Mouse (Mus musculus) mouse embryonic stem cell (cell line): Measurements from ENCODE around the gene Oser1.
"Not testable (repeated sequence)": the region's sequence is repeated elsewhere in the genome, so short reads cannot be mapped to it uniquely, and the experiment has no call there.

Experiments used
- in situ Hi-C, 2 experiments: fragments of 300-500 bp; cut with MboI; formaldehyde crosslinking; loops; 1 replicate in 1 of 2; 3 replicates in 1 of 2; pipeline ENCODE4 v1.14.3; 2019 to 2020; ENCODE audit warnings: low sequenced_read_pairs in 2 of 2, low pct_unique_long_range_greater_than_20kb in 1 of 2, mixed read lengths in 1 of 2; ENCODE audit not compliant: unreplicated experiment in 1 of 2

Oser1 gene

DNA sequence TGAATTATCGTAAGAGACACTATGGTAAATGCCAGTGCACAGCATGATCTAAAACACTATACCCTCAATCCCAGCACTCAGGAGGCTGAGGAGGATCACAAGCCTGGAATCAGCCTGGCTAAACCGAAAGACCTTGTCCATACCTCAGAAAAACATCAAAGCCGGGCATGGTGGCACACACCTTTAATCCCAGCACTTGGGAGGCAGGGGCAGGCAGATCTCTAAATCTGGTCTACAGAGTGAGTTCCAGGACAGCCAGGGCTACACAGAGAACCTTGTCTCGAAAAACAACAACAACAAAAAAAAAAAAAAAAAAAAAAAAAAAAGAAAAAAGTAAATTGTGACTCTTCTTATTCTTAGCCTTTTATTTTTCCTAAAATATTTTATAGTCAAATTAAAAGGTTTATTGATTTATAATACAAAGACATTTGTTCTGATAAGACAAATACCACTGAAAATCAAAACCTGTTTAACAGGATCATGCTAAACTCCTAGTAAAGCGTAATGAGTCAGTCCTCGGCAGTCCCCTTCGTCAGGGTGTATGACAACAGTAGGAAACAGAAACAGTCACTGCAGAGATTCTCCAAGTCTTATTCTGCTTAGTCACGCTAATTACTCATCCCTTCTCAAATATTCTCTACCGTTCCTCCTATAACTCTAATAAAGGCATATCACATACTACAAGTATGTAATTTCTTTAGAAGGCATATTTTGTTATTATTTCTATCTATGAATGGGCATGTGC is 11.5 kb downstream of the Oser1 start:
- in situ Hi-C loops = no loop called here

DNA sequence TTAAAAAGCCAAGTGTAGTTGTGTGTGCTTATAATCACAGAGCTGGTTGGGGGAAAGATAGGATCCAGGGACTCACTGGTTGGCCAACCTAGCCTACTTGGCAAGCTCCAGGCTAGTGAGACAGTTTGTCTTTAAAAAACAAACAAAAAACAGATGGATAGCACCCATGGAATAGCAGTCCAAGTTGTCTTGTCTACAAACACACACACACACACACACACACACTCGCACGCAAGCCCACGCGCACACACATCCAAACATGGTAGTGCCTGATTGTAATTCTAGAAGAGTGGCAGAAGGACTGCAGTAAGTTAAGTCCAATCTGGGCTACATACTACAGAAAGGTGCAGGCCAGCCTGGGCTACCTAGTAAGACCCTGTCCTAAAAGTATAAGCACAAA is 12.1 kb downstream of the Oser1 start:
- in situ Hi-C loops = no loop called here

- in situ Hi-C loops = no loop called here
Observed at GRCm38 (mm10) chr2:163411840-163412239, 12.7 kb downstream of the Oser1 start.

DNA sequence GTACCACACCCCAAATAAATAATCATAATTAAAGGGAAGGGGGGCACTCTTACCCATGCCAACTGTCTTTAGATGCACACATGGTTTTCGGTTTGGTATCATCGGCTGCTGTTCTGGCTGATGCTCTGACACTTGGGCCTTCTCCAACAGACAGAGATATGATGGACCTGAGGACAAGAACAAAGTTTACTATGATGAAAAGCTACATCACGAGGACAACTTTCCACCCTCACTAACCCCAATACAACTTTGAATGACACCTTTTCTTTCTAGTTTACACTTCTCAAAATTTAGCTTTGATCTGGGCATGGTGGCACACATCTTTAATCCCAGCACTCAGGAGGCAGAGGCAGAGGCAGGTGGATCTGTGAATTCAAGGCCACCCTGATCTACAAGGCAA is 13.2 kb downstream of the Oser1 start:
- in situ Hi-C loops = not testable (repeated sequence)

DNA sequence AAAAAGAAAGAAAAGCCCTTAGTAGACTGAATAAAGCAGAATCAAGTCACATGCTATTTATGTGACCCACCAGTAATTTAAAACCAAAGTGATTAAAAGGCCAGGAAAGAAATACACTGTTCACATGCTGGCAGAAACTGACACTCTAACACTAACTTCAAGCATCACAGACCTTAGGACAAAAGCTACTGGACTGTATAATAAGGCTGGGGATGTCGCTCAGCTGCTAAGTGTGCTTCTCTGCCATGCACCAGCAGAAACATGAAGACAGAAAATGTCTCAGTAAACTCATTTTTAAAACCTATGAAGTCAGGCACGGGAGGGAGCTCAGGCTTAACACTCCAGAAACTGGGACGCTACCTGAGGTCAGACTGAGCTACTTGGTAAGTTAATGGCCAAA is 14.3 kb downstream of the Oser1 start:
- in situ Hi-C loops = no loop called here

GRCm38 (mm10) chr2:163404037-163404815 is 20.3 kb downstream of the Oser1 start:
- in situ Hi-C loops = loop anchor here in 1 of 2 experiments (5.0 kb wide), 1 partner anchor 62 kb away; no protein-coding TSS in a partner anchor

DNA sequence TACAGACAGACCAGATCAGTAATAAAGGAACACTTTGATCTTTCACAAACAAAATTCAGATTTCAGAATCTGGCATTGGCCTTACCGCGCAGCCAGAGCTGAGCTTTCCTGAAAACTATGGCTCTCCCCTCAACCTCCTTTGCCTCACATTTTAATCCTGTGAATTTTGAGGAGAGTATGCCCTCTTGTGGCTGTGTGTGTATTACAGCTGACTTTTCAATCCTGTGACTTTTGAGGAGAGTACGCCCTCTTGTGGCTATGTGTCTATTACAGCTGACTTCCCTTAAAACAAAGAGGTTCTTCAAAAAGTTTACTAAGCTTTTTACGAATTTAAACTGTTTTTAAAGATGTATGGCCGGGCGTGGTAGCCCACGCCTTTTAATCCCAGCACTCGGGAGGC is 23.3 kb downstream of the Oser1 start:
- in situ Hi-C loops = loop anchor here in 1 of 2 experiments (5.0 kb wide), 1 partner anchor 59 kb away; no protein-coding TSS in a partner anchor

DNA sequence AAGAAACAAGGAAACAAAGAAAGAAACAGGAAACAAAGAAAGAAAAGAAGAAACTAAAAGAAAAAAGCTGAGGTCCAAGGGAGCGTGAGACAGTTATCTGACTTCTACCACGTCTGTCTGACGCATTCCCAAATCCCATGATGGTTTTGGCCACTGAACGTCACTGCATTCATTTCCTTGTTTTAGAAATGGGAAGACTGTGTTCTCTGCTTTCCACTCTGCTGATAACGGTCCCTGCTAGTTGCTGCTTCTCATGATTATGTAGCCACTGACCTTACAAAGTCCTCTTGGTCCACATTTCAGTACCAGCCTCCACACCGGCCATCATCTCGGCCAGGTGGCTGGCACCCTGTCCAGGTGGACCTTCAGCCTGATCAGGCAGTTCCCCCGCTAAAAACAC is 25.3 kb downstream of the Oser1 start:
- in situ Hi-C loops = loop anchor here in 1 of 2 experiments (5.0 kb wide), 1 partner anchor 57 kb away; no protein-coding TSS in a partner anchor

DNA sequence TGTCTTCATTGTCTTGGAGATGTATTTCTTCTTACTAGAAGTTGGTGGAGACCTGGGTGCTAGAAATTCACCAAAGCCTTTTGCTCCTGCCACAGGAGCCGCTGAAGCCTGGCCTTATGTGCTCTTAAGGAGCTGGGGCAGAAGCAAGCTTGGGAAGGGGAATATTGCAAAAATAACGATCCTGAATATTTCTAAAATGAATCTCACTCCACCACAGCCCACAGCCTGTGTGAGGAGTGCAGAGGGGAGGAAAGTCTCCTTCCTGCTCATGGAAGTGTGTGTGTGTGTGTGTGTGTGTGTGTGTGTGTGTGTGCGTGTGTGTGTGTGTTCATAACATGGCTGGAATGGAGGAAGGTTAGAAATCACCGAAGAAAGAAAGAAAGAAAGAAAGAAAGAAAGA is 25.7 kb downstream of the Oser1 start:
- in situ Hi-C loops = loop anchor here in 1 of 2 experiments (5.0 kb wide), 1 partner anchor 56 kb away; no protein-coding TSS in a partner anchor

- in situ Hi-C loops = loop anchor here in 1 of 2 experiments (5.0 kb wide), 1 partner anchor 56 kb away; no protein-coding TSS in a partner anchor
Observed at GRCm38 (mm10) chr2:163397905-163398304, 26.6 kb downstream of the Oser1 start, which contains the start of gene Jph2. Gene Jph2 (minus strand): TSS chr2:163397993.

- in situ Hi-C loops = loop anchor here in 1 of 2 experiments (5.0 kb wide), 1 partner anchor 55 kb away; no protein-coding TSS in a partner anchor
Observed at GRCm38 (mm10) chr2:163397071-163397470, 27.4 kb downstream of the Oser1 start.

GRCm38 (mm10) chr2:163394977-163395376 is 29.5 kb downstream of the Oser1 start:
- in situ Hi-C loops = loop anchor here in 1 of 2 experiments (5.0 kb wide), 1 partner anchor 53 kb away; no protein-coding TSS in a partner anchor

- in situ Hi-C loops = no loop called here
Observed at GRCm38 (mm10) chr2:163393976-163394375, 30.5 kb downstream of the Oser1 start.

DNA sequence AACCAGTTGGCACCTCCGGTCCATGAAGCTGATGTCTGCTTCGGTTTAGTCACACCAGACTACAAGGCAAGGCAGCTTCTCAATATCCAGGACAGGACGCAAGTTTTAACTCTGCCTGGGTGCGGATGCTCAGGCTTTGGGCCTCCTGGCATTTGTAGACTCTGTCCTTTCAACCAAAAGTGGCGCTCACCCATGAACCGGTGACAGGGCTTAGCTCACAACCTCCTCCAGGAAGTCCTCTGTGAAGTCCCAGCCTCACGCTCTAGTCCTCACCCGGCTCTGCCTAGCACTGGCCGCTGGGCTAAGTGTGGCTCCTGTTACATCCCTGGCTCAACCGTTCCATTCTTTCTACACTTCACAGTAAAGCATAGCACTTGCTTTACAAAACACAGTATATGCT is 31.3 kb downstream of the Oser1 start:
- in situ Hi-C loops = no loop called here

GRCm38 (mm10) chr2:163392436-163392835 is 32.1 kb downstream of the Oser1 start:
- in situ Hi-C loops = no loop called here

GRCm38 (mm10) chr2:163386423-163387190 is 37.9 kb downstream of the Oser1 start:
- in situ Hi-C loops = no loop called here

DNA sequence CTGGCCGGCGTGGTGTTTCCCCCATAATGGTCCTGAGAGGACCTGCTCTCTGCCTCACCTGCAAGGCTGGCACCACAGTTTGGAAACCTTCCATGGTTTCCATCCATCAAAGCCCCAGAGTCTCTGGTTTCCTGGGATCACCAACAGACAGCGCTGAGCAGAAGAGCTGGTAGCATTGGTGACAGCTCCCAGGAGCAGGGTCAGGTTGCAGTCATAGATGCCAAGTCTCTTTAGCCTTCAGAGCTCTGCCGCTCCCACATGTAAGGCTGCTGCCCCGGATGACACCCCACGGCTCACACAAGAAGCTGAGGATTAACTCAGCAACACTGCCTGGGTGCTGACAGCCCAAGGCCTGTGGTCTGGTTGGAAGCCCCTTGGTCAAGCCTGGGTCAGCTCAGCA is 39.4 kb downstream of the Oser1 start:
- in situ Hi-C loops = no loop called here

DNA sequence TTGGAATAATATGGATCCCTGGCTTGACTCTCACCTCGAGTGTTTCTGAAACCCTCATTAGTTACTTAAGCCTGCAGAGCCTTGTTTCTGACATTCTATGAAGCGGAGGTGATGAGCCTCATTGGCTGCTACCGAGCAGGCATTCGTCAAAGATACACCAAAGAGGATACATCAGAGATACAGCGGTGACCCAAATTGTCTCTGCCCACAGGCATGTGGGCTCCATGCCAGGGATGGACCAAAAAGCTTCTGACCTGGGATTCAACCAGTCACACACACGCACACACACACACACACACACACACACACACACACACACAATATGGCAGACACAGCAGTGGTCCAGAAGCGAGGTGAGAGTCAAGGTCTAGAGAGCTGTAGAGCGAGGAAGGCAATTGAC is 43.3 kb downstream of the Oser1 start:
- in situ Hi-C loops = no loop called here

DNA sequence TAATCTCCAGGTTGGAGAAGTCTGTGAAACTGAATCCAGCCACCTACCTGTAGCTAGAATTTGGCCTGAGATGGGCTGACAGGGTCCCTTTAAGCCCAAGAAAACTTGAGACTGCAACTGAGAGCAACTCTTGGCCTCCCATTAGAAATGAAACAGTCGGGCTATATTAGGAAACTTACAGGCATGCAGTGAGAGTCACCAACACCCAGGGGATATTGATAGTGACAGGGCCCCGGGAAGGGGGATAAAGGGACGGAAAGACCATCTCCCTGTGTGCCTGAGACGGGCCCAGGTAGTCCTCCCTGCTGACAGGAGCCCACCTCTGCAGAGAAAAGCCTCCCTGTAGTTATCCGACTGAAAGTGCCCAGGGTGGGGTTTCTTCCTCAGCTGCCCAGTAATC is 45.1 kb downstream of the Oser1 start:
- in situ Hi-C loops = no loop called here
